Mouse (Mus musculus) spleen, adult 2 months (tissue): ENCODE results near the gene Snai1.

Experiments
- CTCF ChIP-seq: fragments of 200-500 bp; IDR thresholded peaks from 2 replicates; pipeline ENCODE4 v1.5.1; 2011; ENCODE audit warnings: mild to moderate bottlenecking, inconsistent platforms; ENCODE audit not compliant: insufficient read depth, insufficient read length, insufficient replicate concordance; ENCODE audit errors: extremely low read depth
- POLR2A ChIP-seq: fragments of 200-500 bp; IDR thresholded peaks from 2 replicates; pipeline ENCODE4 v1.6.1; 2011; ENCODE audit warnings: low read depth, low read length, inconsistent platforms

DNA sequence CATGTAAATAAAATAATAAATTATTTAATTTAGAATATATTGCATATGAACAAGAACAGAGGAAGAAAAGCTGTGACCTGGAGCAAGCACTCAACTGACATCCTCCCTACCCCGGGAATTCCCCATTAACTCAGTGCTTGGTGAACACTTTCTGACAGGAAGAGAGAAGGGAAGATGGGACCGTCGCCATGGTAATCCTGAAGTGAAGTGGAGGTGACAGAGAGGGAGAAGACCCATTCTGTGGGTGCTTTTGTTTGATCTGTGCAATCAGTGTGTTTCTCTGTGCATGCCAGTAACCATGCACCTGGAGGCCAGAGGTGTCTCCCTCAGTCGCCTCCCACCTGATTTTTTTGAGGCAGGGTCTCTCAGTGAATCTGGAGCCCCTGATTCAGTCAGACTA, 14.3 kb downstream of the Snai1 start:
- TF ChIP-seq CTCF = no peak
- TF ChIP-seq POLR2A = no peak
